Mouse (Mus musculus) hindbrain, embryonic 15.5 days (tissue): ENCODE data around the gene Gkn3. TPM values are rescaled to one million over a fixed set of nuclear protein-coding genes. Genes with fewer than 3 reads are reported as not detected.

Experiments used
- ATAC-seq: fragments of 200-750 bp; cut with Nextera tagmentation; 2 replicates; pipeline ENCODE4 v1.8.0; 2017; ENCODE audit warnings: low read depth, moderate number of reproducible peaks, moderate TSS enrichment; ENCODE audit not compliant: low FRiP score
- H3K27ac ChIP-seq: fragments of 300-500 bp; sonication (generic); replicated peaks from 2 replicates; pipeline ENCODE4 v1.5.1; 2015; ENCODE audit warnings: mild to moderate bottlenecking, inconsistent platforms
- H3K27me3 ChIP-seq: fragments of 300-500 bp; sonication (generic); 2 replicates; pipeline ENCODE4 v1.6.1; 2015; ENCODE audit warnings: control low read depth, inconsistent platforms
- H3K36me3 ChIP-seq: fragments of 300-500 bp; sonication (generic); 2 replicates; pipeline ENCODE4 v1.6.1; 2015; ENCODE audit warnings: control low read depth, inconsistent platforms
- H3K4me1 ChIP-seq: fragments of 300-500 bp; sonication (generic); replicated peaks from 2 replicates; pipeline ENCODE4 v1.6.1; 2015; ENCODE audit warnings: control low read depth, inconsistent platforms
- H3K4me2 ChIP-seq: fragments of 300-500 bp; sonication (generic); 2 replicates; pipeline ENCODE4 v1.6.1; 2015; ENCODE audit warnings: moderate library complexity, mild to moderate bottlenecking, inconsistent platforms
- H3K4me3 ChIP-seq: fragments of 300-500 bp; sonication (generic); 2 replicates; pipeline ENCODE4 v1.5.1; 2015; ENCODE audit warnings: mild to moderate bottlenecking, inconsistent platforms
- H3K9ac ChIP-seq: fragments of 300-500 bp; sonication (generic); 2 replicates; pipeline ENCODE4 v1.6.1; 2015; ENCODE audit warnings: inconsistent platforms
- H3K9me3 ChIP-seq: fragments of 300-500 bp; sonication (generic); 2 replicates; pipeline ENCODE4 v1.6.1; 2016; ENCODE audit warnings: control low read depth, inconsistent platforms
- WGBS: fragments of 180-500 bp; shearing (Covaris S2); methylation state at CpG from one replicate; pipeline ENCODE4 v1.1.7; 2015; 5-methylcytosine and 5-hydroxymethylcytosine counted together
- polyA plus RNA-seq: library from polyadenylated mRNA; unstranded; fragments of >200 nt; fragmentation: Nextera tagmentation; extraction: Ambion mirVana; gene quantifications from 2 replicates; pipeline ENCODE4 v1.2.1, GENCODE M21; 2015

The Gkn3 gene
- 0.41 and 1.0 TPM in 2 replicates for polyA plus RNA-seq

DNA sequence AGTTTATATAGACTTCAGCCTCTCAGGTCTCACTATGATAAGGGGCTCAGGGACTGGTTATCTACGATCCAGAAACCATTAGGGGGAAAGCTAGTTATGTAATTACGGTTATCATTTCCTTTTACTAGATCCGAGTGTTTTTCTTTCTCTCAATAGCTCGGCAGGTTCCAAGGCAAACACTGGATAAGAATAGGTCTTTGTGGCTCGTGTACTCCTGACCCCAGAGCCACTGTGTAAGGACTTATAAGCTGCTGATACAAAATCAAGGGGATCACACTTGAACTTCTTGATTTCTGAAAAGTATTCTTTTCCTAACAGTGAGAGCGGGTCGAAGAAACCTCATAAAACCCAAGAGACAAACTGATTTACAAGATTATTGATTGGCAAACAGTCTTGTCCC lies at the start of gene Gkn3:
Gene Gkn3, minus strand, starts transcription at position 59 of the 400 bp plus-strand sequence.
- H3K4me2 ChIP-seq = no peak within 1 kb of the TSS
- 64% methylated on average over 7 of the region's 7 CpGs for WGBS
- no peak within 1 kb of the TSS for H3K4me3 ChIP-seq
- H3K9ac ChIP-seq = no peak within 1 kb of the TSS
- no peaks in the 10 kb centered on the region for H3K36me3 ChIP-seq
- no peaks in the 10 kb centered on the region for H3K9me3 ChIP-seq
- no peak within 1 kb of the TSS for H3K27ac ChIP-seq
- no peaks in the 10 kb centered on the region for H3K27me3 ChIP-seq
- H3K4me1 ChIP-seq = no peaks in the 10 kb centered on the region
- no peak for ATAC-seq

DNA sequence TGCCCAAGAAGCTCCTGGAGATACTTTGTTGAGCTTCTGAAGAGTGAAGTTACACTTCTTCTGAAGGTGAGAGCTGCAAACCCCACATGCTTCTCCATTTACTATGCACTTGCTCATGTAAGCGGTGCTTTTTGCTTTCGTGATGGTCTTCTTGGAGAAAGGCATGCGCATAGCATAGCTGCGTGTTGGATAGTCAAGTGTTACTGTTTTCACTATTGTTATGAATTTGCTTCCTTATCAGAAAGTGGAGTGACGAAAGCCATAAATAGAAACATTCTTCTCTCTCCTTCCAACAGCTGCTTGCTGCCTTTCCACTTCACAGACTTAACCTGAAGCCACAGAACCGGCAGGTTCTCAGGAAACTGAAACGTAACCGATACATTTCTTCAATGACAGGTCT lies 48.0 kb upstream of the Gkn3 start:
- WGBS = 95% methylated on average over 8 of the region's 8 CpGs
- Histone ChIP-seq H3K9me3 (no peaks in the 10 kb centered on the region), H3K36me3 (no peaks in the 10 kb centered on the region), H3K4me3 (no peak overlapping the region), H3K27me3 (no peaks in the 10 kb centered on the region), H3K9ac (no peak overlapping the region), H3K4me1 (peaks cover 7% of the 10 kb centered on the region; the same call in 1 of the 2 replicates), H3K4me2 (no peak overlapping the region), H3K27ac (no peak overlapping the region)
- no peak for ATAC-seq

DNA sequence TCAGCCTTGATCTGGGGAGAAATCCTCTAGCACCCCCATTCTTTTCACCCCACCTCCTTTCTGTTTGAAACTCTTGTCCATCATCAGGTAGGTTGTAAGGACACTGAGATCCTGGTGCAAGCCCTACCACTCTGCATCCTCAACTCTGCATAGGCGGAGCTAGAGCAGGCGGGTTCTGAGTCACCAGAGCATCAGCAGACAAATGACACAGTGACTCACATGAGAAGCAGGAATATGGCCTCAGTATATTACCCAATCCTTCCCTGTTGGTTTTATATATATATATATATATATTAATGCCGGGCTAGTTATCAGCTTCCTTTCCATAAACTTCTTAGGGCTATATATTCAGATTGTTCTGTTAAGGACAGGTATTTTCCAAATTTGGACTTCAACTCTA lies 47.1 kb upstream of the Gkn3 start:
- no peaks in the 10 kb centered on the region for H3K27me3 ChIP-seq
- no peak overlapping the region for H3K4me3 ChIP-seq
- H3K4me1 ChIP-seq = no peaks in the 10 kb centered on the region; the same call in 1 of the 2 replicates
- H3K9ac ChIP-seq = no peak overlapping the region
- ATAC-seq = no peak
- no peak overlapping the region for H3K27ac ChIP-seq
- no peaks in the 10 kb centered on the region for H3K9me3 ChIP-seq
- 97% methylated on average over 3 of the region's 3 CpGs for WGBS
- H3K36me3 ChIP-seq = no peaks in the 10 kb centered on the region
- no peak overlapping the region for H3K4me2 ChIP-seq

DNA sequence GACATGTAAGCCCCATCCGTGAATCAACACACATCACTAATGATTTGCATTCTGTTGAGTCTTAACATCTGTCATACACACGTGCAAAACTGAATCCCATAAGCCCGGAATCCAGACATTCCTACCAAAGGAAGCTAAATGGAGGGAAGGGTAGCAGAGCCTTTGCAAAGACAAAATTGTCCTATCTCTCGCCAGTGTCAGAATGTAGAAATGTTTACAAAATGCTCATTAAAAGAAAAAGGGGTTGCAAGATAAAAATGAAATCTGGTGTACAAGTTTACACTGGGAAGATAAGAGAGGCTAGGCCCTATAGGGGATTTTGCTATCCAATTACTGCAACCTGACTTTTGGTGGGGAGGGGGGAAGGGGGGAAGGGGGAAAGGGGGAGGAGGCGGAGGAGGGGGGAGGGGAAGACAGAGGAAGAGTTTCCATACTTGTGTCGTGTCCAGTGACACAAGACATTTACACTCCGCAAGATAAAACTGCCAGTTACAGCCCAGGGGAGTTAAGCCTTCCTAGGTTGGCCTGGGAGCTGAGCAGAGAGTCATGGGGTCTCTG lies 39.8 kb upstream of the Gkn3 start, which contains the start of gene Bmp10:
Gene Bmp10, plus strand, starts transcription at position 508 of the 558 bp plus-strand sequence.
- Histone ChIP-seq H3K4me1 (peaks cover 6% of the 10 kb centered on the region; the same call in 1 of the 2 replicates), H3K9me3 (no peaks in the 10 kb centered on the region), H3K9ac (no peak within 1 kb of the TSS), H3K36me3 (no peaks in the 10 kb centered on the region), H3K27me3 (no peaks in the 10 kb centered on the region), H3K4me2 (no peak within 1 kb of the TSS), H3K4me3 (no peak within 1 kb of the TSS), H3K27ac (no peak within 1 kb of the TSS)
- ATAC-seq = no peak
- WGBS = 80% methylated on average over 7 of the region's 7 CpGs

DNA sequence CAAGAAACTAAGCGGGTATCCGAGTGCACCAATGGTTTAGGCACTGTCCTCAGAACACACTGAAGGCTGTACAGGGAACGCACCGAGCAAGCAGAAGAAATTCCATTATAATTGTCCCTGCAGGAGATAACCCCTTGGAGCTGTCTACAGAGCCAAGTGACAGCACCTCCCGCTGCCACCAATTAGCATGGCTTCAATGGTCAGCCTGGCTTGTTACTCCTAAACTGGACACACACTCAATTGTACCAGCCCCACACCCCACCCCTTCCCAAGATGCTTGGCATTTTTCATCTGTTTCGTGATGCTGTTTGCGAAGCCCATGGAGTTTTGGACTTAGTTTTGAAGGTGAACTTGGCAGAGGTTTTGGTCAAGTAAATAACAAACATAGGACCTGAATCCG lies 38.9 kb upstream of the Gkn3 start:
- H3K27me3 ChIP-seq = no peaks in the 10 kb centered on the region
- WGBS = 56% methylated on average over 8 of the region's 8 CpGs
- H3K4me2 ChIP-seq = no peak overlapping the region
- H3K4me3 ChIP-seq = no peak overlapping the region
- ATAC-seq = no peak
- no peaks in the 10 kb centered on the region for H3K36me3 ChIP-seq
- no peak overlapping the region for H3K9ac ChIP-seq
- no peak overlapping the region for H3K27ac ChIP-seq
- no peaks in the 10 kb centered on the region for H3K9me3 ChIP-seq
- H3K4me1 ChIP-seq = peaks cover 6% of the 10 kb centered on the region; the same call in 1 of the 2 replicates

DNA sequence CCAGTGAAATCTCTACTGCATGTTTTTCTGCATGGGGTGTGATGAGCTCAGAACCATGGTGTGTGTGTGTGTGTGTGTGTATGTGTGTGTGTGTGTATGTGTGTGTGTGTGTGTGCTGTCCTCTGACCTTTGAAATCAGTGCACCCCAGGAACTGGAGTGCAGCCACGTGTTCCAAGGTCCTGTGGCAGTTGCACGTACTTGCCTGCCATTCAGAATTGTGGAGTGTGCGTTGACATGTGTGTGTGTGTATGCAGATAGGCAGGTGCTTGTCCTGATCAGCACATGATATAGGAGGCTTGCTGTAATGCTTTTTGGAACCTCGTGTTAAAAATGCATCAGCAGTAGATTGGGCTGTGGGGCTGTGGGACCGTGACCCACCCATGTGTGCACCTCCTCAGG lies 38.2 kb upstream of the Gkn3 start:
- Histone ChIP-seq H3K4me2 (no peak overlapping the region), H3K9me3 (no peaks in the 10 kb centered on the region), H3K9ac (no peak overlapping the region), H3K36me3 (no peaks in the 10 kb centered on the region), H3K27ac (no peak overlapping the region), H3K4me1 (peaks cover 6% of the 10 kb centered on the region; the same call in 1 of the 2 replicates), H3K27me3 (no peaks in the 10 kb centered on the region), H3K4me3 (no peak overlapping the region)
- WGBS = 80% methylated on average over 5 of the region's 5 CpGs
- ATAC-seq = no peak

DNA sequence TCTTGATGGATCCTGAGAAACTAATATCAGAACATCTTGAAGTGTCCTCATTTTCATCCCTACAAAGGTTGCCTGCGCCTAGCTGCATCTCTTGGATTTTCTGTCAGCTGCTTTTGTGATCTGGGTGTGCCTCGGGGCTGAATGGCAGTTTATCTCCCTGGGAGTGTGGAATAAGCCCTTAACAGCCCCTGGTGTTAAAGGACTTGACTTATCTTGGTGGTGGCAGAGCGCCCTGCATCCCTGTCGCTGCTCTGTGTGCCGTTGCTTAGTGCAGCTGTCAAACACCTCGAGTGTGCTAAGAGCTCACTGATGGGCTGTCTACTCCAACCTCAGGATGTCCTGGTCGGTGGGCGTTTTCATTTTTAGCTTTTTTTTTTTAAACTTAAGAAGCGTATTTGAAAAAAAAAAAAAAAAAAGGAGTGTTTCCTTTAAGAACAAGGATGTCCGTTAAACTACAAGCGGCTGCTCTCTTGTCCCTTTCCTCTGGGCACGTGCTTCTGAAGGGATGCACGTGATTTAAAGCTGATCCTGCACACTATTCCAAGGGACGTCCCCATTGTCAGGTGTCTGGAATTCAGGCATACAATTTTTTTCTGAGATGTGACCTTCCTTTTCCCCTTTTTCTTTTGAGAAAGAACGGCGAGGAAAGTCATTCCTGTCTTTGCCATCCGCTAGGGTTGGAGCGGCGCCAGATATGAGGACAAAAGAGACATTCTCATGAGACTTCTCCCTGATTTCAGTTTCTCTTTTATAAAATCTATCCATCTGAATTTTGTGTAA lies 35.5 kb upstream of the Gkn3 start:
- Histone ChIP-seq H3K27me3 (no peaks in the 10 kb centered on the region), H3K27ac (peak overlapping the region; percentile 20; the same call in 1 of the 2 replicates), H3K4me1 (peaks cover 6% of the 10 kb centered on the region; the same call in 1 of the 2 replicates), H3K4me3 (peak overlapping the region; percentile 19), H3K36me3 (no peaks in the 10 kb centered on the region), H3K4me2 (peak overlapping the region; percentile 48), H3K9ac (no peak overlapping the region; the same call in 1 of the 2 replicates), H3K9me3 (no peaks in the 10 kb centered on the region)
- ATAC-seq = no peak
- 52% methylated on average over 19 of the region's 19 CpGs for WGBS

DNA sequence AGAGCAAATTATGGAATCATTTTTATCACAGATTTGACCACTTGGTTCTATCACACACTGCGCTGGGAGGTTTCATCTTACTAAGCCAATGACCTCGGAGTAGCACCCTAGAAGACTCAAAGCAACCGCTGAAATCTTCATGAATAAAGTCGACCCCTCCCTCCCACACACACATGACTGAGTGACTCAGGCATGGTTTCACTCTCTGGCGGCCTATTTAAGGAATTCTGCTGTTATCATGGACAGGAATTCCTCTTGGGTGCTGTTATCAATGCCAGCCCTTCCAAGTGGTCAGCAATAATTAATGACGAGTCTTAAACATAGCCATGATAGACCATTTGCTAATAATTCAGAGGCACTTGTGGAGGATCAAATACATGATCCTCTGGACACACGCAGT lies 33.6 kb upstream of the Gkn3 start:
- ATAC-seq = no peak
- no peak overlapping the region for H3K27ac ChIP-seq
- H3K36me3 ChIP-seq = no peaks in the 10 kb centered on the region
- 86% methylated on average over 7 of the region's 7 CpGs for WGBS
- H3K27me3 ChIP-seq = no peaks in the 10 kb centered on the region
- H3K4me2 ChIP-seq = no peak overlapping the region
- no peak overlapping the region for H3K4me3 ChIP-seq
- no peaks in the 10 kb centered on the region for H3K9me3 ChIP-seq
- peaks cover 6% of the 10 kb centered on the region; the same call in 1 of the 2 replicates for H3K4me1 ChIP-seq
- no peak overlapping the region for H3K9ac ChIP-seq

DNA sequence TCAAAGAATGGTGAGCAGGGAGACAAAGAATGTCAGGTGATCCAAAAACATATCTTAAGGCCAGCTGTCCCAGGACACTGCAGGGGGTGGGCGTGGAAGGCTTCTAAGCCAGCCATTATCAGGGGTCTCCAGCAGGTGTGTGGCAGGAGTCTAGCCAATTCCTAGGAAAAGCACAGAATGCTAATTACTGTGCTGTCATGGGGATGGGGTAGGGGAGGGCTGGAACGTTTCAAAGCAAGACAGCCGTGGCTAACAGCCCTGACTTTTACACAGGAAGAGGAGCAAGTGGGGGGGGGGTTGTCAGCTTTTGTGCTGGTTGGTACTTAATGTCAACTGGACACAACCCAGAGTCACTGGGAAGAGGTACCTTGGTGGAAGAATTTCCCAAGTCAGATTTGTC lies 23.3 kb upstream of the Gkn3 start:
- no peaks in the 10 kb centered on the region for H3K27me3 ChIP-seq
- H3K9ac ChIP-seq = no peak overlapping the region
- no peak overlapping the region for H3K4me2 ChIP-seq
- WGBS = 21% methylated on average over 3 of the region's 3 CpGs
- H3K9me3 ChIP-seq = no peaks in the 10 kb centered on the region
- H3K27ac ChIP-seq = no peak overlapping the region
- no peak for ATAC-seq
- no peaks in the 10 kb centered on the region for H3K36me3 ChIP-seq
- no peak overlapping the region for H3K4me3 ChIP-seq
- H3K4me1 ChIP-seq = 0 out of 2 replicates have a peak, but pooled peaks cover 5% of the 10 kb centered on the region

DNA sequence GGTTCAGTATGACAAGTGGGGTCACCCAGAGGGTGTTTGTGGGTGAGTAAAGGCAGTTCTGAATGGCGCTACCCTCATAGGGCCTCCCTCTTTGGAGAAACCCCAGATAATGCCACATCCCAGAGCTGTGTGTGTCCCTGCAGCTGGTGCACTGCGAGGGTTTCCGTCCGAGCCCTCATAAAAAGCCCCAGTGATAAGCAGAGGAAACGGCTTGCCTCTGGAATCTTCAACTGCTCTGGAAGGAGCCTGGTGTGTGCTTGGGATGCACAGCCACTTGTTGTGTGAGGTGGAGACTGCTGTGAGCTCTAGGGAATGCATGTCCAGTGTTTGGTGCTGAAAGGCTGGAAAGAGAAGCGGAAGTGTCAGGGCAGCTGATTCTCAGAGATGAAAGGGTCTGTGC lies 12.7 kb upstream of the Gkn3 start:
- no peak overlapping the region for H3K4me3 ChIP-seq
- H3K4me1 ChIP-seq = no peaks in the 10 kb centered on the region
- H3K27me3 ChIP-seq = no peaks in the 10 kb centered on the region
- H3K27ac ChIP-seq = no peak overlapping the region
- no peak overlapping the region for H3K4me2 ChIP-seq
- no peaks in the 10 kb centered on the region for H3K9me3 ChIP-seq
- H3K9ac ChIP-seq = no peak overlapping the region
- no peak for ATAC-seq
- WGBS = 81% methylated on average over 6 of the region's 6 CpGs
- no peaks in the 10 kb centered on the region for H3K36me3 ChIP-seq

DNA sequence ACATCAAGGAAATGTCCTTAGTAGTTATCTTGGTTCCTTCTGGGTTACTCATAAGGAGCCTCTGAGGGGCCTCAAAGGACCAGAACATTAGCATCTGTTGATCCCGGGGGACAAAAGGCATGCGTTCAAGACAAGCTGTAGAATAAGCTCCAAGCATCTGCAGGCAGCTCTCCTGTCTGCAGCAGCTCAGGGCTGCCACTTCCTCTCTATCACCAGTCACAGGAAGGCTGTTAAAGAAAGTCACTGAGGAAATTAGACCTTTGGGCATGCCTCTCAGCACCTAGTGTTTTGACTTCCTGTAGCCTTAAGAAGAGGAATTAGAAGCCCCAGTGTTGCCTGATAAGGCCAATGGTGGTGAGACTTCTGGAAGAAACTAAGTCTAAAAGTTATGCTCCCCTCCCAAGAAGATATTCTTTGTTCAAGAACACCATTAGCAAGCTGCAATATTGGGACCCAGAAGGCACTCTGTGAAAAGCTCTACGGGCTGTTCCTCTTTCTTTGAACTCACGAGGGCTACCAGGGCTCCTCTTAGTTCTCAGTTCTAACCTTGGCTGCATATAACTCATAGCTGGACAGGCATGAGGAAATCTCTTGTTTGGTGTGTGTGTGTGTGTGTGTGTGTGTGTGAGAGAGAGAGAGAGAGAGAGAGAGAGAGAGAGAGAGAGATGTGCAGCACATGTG lies 11.3 kb upstream of the Gkn3 start:
- 67% methylated on average over 4 of the region's 4 CpGs for WGBS
- H3K9ac ChIP-seq = no peak overlapping the region
- no peaks in the 10 kb centered on the region for H3K27me3 ChIP-seq
- H3K4me3 ChIP-seq = no peak overlapping the region
- H3K4me1 ChIP-seq = no peaks in the 10 kb centered on the region
- H3K27ac ChIP-seq = no peak overlapping the region
- no peak overlapping the region for H3K4me2 ChIP-seq
- no peaks in the 10 kb centered on the region for H3K9me3 ChIP-seq
- no peaks in the 10 kb centered on the region for H3K36me3 ChIP-seq
- no peak for ATAC-seq

DNA sequence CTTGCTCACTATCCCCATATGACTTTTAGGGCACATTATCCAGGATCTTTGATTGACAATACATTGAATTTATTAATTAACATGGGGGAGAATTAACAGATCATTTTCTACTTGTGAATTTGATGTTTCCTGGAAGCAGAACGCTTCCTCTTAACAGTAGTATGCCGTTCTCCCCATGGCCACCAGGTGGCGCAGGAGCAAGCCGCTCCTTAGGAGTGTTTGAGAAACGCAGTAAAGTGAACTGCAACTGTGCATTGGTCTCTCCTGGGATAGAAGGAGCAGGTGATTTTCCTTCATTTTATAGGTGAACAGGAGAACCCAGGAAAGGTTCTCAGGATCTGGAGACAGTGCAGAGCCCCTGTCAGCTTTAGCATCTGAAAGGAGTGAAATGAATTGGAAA lies 10.4 kb upstream of the Gkn3 start:
- WGBS = 2% methylated on average over 5 of the region's 5 CpGs
- Histone ChIP-seq H3K4me3 (no peak overlapping the region), H3K9ac (no peak overlapping the region), H3K27ac (no peak overlapping the region), H3K27me3 (no peaks in the 10 kb centered on the region), H3K36me3 (no peaks in the 10 kb centered on the region), H3K4me1 (no peaks in the 10 kb centered on the region), H3K4me2 (no peak overlapping the region), H3K9me3 (no peaks in the 10 kb centered on the region)
- no peak for ATAC-seq
